Mouse (Mus musculus) kidney, postnatal 10 days (tissue): ENCODE data around the gene Lrrc55.
"Not testable (repeated sequence)": the region's sequence is repeated elsewhere in the genome, so short reads cannot be mapped to it uniquely, and the experiment has no call there.

ENCODE experiments used
- DNase-seq: peaks from one replicate; pipeline ENCODE4 v3.0.0; 2021; ENCODE audit warnings: mixed read lengths

Gene Lrrc55

DNA sequence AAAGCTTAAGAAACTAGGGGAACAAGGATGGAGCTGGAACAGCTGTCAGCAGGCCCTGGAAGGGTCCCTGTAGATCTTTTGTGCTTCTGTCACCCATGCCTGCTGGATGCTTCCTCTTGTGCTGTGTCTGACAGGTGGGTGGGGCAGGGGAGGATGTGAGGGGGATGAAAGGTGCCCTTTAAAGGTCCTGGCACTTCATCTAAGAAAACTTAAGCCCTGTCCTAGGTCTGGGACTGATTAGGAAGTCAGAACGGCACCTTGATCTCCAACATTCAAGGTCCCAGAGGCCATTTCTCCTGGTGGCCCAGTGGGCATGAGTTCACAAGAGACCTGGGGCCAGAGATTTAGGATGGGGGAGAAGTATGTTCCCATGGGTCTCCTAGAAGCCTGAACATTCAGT lies at the start of gene Lrrc55:
Gene Lrrc55 (minus strand): TSS at position 297 of the 400 bp plus-strand sequence.
- DNase-seq, result no peak

DNA sequence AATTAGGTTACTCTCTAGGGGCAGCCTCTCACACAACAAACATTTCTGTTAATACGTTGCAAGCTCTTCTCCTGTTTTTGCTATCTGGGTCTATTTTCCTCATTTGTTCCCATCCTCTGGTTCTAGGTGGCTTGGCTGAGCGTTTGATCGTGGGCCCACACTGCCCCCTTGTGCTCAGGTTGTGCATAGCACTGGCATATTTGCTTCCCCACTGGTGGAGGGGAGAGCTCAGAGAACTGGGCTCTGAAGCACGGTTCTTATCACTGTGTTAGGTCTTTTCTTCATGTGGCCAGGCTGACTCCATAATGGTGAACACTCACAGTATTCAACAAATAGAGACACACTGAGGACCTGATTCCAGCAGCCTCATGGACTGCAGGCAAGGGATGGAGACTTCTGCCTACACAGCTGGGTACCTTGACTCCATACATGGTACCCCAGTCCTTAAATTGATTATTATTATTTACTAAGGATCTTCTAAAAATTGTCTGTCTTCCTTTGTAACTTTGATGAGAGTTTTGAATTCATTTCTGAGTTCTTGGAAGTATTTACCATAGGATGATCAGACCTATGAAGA lies 49.6 kb upstream of the Lrrc55 start:
- peak; percentile 87 for DNase-seq

DNA sequence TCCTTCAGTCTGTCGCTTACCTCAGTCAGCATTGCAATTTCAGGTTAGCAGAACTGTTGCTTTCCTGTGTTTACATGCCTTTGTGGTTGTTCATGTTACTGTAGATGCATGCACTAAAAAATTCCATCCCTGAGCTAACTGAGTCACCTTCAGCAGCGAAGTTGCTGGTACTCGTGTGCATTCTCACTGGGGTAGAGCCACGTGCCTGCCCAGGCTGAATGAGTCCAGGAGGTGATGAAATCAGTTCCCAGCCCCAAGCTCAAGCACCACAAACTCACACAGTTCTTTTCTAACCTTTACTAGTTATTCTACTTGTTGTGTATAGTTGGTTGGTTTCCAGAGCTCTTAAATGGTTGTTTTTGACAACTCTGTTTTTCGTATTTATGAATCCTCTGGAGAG lies 48.7 kb upstream of the Lrrc55 start:
- no peak for DNase-seq

DNA sequence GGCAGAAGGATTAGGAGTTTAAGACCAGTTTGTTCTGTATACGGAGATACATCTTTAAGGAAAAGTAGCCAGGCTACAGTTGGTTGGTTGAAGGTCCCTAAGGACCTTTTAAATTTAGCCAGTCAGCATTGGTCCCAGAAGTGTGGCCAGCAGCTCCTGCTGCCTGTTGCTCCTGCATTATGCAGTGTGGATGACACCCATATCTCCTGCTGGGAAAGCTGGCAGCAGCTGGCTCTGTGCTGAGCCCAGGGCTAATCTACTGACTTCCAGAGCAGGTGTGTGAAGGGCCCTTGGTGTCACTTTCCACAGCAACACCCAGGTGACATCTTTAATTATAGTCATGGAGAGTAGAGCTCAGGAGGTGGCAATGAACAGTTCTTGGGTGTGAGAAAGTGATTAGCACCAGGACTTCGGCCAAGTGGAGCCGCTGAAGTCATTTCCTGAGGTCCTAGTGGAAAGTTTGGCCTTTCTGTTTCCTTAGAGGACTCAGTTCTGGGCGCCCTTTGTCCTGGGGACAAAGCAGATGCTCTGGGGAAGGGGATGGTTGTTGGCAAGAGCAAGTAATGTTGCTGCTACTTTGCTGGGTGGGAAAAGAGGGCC lies 41.2 kb upstream of the Lrrc55 start:
- DNase-seq, result peak; percentile 20

DNA sequence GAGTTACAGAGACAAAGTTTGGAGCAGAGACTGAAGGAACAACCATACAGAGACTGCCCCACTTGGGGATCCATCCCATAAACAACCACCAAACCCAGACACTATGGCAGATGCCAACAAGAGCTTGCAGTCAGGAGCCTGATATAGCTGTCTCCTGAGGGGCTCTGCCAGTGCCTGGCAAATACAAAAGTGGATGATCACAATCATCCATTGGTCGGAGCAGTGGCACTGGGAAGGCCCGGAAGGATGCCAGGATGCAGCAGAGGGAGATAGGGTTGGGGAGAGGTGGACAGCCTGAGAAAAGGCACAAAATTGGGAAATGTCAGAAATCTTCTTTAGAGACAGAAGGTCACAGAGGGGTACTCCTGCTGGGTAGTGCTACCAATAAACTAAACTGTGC lies 40.2 kb upstream of the Lrrc55 start:
- not testable (repeated sequence) for DNase-seq

DNA sequence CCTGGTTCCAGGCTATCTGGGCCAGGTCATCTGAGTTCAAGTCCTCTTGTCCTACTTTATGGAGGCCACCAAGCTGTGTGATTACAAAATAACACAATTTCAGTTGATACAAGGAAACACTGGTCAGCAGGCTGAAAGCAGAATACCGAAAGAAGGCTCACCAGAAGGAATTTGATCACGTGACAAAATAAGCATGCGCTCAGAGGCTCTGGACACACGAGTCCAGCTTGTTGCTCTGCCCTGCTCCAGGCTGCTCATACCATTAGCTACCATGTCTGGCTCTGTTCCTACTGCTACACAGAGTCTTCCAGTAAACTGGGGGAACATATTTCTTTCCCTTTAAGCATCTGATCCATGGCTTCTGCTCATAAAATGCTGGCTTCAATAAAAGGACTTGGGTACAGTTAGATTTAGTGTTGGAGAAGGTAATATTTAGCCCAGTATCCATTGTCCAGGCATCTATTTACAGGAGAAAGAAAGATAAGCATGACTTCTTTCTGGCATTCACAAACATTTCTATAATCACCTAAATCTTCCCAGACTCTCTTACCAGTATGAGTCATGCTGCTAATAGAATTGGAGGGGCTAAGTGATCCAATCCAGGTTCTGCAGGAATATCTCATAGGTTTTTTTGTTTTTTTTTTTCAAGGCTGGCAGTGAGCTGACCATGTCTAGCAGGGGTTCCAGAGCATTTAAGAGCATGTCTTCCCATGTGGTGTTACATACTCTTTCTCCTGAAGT lies 33.9 kb upstream of the Lrrc55 start:
- DNase-seq, result no peak

DNA sequence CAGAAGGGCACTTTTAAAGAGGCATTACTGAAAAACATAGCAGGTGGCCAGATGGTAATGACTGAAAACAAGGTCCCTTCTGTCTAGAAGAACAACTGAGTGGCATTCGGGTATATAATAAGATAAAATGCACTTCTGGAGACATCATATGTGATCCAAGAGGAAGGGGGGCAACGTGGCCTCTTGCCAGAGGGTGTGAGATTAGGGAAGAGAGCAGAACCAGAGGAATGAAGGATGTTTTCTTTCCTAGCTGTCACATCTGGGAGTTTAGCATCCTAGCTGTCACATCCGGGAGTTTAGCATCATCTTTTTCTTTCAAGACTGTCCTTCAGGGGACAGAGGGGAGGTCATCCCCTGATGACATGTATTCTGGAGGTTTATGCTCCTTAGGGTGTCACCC lies 32.6 kb upstream of the Lrrc55 start:
- no peak for DNase-seq

DNA sequence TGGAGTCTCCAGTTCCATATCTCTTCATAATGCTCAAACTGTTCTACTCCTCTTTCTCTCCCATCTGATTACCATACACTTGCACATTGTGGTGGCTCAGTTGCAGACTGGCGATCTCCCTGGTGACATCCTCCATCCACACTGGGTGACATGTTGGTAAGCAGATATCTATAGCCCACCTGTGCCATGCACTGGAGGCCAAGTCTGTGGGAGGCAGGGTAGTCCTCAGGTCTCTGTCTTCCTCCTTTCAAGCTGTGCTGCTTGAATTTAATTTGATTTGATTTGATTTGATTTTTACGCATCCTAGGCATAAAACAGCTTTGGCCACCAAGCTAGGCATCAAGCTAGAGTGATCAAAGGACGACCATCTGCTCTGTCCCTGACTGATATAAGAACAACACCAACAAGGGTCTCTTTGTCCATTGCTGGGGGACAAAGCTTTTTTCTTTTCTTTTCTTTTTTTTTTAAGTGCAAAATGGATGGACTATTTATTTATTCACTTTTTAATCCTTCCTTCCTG lies 30.9 kb upstream of the Lrrc55 start:
- DNase-seq, result no peak

DNA sequence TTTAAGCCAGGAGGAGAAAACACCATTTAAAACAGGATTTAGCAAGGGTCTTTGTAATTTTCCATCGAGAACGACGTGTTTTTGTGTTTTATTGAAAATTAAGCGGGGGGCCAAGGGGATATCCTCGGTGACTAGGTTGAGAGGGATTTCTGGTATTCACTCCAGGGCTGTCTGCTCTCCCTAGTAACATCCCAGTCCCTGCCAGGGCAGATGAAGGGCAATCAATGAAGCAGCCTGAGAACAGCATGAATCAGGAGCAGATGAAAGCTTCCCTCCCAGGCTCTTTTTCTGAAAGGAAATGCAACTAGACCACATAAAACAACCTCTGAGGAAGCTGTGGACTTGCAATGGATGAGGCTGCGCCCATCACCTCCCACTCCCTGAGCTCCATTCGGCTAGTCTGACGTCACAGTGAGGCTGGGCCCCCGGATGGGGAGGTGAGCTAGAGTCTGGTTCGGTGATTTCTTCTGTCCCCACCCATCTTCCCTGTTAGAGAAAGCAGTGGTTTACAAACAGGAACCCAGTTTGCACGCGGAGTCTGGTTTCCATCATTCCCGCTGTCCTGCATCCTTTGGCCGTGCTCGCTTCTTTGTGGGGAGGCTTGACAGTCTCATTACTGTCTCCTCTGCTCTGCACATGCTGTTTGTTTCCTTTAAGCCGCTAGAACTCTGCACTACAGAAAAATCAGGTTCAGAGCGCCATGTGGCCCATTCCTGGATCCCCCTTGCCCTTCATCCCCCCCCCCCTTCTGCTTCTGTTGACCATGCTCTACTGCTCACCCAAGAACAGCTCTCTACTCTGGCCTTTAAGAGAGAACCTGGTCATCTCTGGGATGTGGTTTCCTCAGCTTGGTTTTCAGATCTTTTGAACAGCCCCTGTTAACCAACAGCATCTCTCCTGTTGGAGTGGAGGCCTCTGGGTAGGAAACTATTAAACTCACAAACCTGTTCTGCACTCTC lies 27.5 kb upstream of the Lrrc55 start:
- peak; percentile 12 for DNase-seq

DNA sequence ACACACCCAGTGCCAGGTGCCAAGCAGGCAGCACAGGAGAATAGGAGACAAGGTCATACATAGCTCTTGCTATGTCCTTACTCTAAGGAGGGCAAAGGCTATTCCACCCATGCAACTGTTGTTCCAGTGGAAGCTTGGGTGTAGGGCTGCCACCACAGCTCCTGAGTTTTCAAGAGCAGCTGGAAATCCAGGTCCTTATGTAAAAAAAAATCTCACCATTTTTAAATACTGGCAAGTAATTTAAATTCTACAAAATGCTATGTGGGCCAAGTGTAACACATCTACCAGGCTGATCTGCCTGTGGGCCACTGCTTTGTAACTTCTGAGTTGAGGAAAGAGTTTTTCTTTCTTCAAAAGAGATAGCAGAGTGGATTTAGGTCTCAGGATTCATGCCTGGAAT lies 19.6 kb upstream of the Lrrc55 start:
- DNase-seq, result no peak

DNA sequence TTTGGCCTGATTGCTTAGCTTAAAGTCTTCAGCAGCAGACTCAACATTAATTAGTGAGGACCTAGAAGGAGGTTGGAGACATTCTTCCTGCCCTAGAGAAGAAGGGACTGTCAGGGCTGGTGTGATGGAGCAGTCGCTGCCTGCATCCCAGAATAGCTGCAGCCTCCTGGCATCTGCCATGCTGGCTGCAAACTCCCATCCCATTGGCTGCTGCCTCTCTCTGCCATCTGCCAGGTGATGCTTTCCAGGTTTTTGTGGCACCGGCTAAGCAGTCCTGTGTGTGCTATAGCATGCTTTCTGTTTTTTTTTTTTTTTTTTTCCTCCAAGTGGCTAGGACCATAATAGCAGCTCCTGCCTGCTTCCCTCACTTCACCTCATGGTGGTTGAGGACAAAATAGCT lies 16.7 kb upstream of the Lrrc55 start:
- no peak for DNase-seq

DNA sequence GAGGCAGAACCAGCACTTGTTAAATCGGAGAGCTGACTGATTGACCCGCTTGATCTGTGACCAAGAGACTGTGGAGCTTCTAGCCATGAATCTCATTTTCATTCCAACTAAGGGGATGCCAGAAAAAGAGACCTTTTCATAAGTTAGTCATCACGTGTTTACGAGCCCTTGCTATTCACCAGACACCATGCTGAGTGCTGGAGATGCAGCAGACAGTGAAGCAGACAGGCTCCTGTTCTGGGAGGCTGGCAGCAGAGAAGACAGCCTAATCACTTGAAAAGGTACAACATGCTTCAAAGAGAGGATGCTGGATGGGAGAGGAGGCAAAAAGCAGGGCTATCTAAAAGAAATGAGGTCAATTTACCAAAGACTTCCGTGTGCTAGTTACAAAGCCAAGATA lies 12.3 kb upstream of the Lrrc55 start:
- no peak for DNase-seq

DNA sequence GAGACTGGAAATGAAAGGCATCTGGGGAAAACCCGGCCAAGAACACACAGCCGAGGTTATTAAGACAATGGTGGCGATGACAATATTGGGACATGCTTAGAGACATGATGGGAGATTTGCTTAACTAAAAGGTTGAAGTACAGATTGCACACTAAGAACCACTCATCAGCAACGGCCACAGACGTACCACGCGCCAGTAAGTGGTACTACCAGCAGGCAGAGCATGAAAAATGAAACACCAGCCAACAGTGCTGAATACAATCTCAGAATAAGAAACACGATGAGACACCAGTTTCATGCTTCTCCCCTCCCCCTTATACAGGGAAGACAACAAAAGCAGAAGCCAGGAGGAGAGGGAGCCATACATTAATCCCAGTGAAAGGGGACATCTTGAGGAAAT lies 8.2 kb upstream of the Lrrc55 start:
- no peak for DNase-seq

DNA sequence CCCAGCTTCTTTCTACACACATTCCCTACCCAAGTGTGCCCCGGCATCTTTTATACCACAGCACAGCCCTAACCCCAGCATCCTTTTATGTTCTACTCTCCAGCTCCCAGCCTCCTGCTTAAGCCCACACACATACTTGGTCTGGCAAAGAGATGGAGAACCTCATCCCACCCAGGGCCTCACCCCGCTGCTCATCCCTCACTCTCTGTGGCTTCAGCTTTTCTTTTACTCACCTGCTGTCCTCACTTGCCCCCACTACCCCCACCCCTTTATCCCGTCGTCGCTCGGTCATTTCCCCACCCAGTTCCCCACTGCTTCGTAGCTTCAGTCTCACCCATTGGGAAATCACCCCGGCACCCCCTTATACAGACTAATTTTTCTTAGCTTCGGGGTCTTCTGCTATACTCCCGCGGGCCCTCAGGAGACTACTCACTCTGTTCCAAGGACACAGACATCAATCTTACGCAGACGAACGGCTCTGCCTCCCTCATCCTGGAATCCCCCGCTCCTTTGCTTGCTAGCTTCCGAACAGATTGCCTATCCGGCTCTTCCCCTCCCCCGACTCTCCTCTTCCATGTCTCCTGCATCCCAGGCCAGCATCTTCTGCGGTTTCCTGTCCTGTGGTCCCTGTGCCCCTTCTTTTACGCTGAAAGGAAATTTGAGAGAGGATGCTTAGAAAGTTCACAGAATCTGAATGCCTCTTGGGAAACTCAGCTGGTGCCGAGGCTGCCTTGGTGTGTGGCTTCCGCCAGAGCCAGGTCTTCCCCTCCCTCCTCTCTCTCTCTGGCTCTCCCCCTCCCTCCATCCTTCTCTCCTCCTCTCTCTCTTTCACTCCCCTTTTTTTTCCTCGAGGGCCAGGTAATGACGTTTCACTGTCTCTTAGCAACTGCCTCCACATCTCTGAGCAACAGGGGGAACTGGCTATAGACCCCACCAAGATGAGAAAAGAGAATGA lies 1.3 kb upstream of the Lrrc55 start:
- peak; percentile 29 for DNase-seq

DNA sequence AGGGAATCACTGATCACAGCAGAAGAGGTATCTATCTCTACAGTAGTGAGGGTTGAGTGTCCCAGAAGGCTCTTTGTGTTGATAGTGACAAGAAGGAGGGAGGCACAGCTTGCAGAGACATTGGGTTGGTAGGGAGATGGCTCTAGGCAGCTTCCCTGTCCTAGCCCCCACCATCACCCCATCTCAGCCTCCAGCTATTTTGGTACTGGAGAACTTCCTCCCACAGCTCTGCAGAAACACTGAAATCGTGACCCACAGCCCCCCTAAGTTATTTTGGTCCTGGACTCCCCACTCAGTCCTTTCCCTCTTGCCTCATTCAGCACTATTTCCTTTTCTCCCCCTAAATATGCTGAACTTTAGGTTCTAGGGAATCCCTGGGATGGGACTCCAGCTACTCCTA lies 2.4 kb downstream of the Lrrc55 start:
- DNase-seq, result no peak

DNA sequence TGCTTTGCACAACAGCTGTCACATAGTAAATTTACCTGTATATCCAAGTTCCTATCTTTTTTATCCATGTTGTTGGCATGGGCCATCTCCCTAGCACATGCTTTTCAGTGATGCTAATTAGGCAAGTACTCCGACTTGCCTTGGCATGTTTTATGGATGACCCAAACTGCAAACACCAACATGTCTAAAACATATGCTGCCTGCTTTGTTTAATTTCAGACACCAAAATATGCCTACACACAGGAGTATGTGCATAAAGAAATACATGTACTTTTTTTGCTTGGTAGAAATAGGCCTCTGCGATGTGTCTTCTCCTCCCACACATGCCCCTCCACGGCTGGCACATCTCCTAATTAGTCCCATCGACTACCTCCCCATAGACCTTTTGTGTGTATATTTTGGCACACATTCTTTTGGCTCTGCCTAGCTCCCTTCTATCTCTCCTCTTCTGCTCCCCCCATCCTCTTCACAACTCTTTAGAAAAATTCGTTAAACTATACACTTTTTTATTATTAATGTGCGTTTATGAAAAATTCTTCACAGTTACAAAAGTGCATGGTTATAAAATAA lies 9.3 kb downstream of the Lrrc55 start:
- no peak for DNase-seq

DNA sequence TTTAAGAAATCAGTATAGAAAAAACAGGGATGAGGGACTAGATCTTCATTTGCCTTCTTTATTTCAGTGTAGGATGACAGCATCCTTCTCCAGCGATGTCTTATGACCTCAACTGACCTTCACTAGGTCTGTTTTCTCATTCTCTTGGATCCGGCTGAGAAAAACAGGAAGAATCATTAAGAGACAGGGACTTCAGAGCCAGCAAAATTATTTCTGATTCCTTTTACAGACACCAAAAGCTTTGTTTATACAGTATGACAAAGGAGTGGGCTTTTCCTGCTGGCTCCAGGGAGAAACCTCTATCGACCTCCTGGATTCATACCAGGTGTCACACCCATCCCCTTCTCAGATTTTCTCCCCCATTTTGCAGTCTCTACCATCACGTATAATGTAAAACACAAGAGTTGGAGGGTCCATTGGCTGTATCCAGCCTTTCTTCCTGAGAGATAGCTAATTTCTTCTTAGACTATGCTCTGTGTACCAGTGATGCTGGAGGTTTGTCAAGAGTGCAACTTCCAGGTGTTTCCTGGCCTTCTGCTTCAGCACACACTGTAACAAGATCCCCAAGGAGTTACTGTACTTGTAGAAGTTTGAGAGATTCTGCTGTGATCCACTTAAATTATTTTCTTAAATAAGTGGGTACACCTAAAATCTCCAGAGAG lies 18.7 kb downstream of the Lrrc55 start:
- no peak for DNase-seq

DNA sequence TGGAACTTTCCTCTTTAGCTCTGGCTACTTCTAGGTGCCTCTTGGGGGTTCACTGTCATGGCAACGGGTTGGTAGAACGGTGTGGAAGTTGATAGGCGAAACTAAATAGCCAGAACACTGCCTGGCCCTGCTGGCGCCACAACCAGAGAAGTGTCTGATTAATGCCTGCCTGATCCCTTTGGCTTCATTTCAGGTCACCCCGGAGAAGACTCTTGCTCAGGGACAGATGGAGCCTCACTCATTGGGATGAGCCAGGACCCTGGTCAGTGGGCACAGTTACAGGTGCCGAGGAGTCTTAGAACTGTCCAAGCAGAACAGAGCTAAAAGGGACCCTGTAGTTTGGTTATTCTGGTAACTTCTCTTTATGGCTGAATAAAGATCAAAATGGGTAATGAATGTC lies 23.5 kb downstream of the Lrrc55 start:
- DNase-seq, result no peak

DNA sequence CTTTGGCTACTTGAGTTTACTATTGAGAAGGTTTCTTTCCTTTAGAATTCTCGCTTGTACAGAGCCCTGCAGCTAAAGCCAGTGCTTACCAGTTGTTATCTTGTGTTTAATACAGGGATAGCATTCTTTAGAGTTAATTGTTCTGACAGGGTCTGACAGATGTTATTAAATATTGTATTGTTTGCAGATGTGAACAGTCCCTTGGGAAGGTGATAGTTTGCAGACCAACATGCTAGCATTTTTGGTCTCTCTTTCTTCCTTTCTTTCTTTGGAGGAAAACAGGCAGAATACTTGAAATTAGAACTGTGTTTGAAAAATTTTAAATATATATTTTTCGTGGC lies 24.3 kb downstream of the Lrrc55 start:
- no peak for DNase-seq

DNA sequence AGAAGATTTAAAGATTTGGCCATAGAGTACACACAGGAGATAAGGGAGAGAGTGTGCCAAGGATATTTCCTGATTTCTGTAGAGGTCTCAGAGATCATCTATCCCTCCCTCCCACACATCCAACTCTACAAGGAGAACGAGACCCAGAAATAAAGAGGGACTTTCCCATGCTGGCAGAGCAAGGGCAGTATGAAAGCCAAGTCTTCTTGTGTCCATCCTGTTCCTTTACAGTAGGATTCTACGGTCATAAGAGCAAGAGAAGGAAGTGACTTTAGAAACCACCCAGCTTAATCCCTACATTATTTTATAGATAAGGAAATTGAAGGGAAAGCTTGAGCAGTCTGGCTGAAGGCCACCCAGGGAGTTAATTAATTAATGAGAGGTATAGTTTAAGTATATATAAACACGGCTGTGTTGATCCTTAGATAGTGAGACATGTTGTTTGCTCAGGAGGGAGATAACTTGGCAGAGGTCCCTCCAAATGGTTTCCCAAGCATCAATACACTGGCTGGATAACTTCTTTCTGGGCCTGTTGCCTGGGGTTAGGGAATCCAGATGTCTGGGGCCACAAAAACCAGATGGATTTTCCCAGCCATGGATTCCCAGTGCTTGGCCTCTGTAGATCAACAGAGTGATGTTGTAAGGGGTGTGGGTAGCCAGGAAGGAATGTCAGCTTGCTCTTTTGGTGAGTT lies 24.8 kb downstream of the Lrrc55 start:
- DNase-seq, result peak; percentile 51
